Mouse (Mus musculus) kidney, embryonic 14.5 days (tissue): Measurements from ENCODE around the gene Tex2. TPM values are rescaled to one million over a fixed set of nuclear protein-coding genes. Genes with fewer than 3 reads are reported as not detected.
A peak's percentile ranks its signal among the peaks of the same experiment; 100 is the strongest.

ENCODE experiments used
- ATAC-seq: fragments of 200-750 bp; cut with Nextera tagmentation; 2 replicates; pipeline ENCODE4 v1.8.0; 2017; ENCODE audit warnings: moderate number of reproducible peaks, mild to moderate bottlenecking, moderate TSS enrichment, moderate library complexity; ENCODE audit not compliant: low FRiP score, low TSS enrichment
- H3K27ac ChIP-seq: fragments of 300-500 bp; sonication (generic); 2 replicates; pipeline ENCODE4 v1.5.1; 2014; ENCODE audit warnings: low read depth, mild to moderate bottlenecking, low read length, moderate library complexity, mixed read lengths
- H3K27me3 ChIP-seq: fragments of 300-500 bp; sonication (generic); 2 replicates; pipeline ENCODE4 v1.6.1; 2014; ENCODE audit warnings: mild to moderate bottlenecking, low read length; ENCODE audit not compliant: control insufficient read depth, insufficient read depth
- H3K36me3 ChIP-seq: fragments of 300-500 bp; sonication (generic); 2 replicates; pipeline ENCODE4 v1.6.1; 2014; ENCODE audit warnings: low read length, mixed read lengths; ENCODE audit not compliant: control insufficient read depth, insufficient read depth
- H3K4me1 ChIP-seq: fragments of 300-500 bp; sonication (generic); 2 replicates; pipeline ENCODE4 v1.6.1; 2014; ENCODE audit warnings: low read length, mixed read lengths; ENCODE audit not compliant: control insufficient read depth, insufficient read depth
- H3K4me2 ChIP-seq: fragments of 300-500 bp; sonication (generic); replicated peaks from 2 replicates; pipeline ENCODE4 v1.6.1; 2014; ENCODE audit warnings: low read depth, mild to moderate bottlenecking, low read length
- H3K4me3 ChIP-seq: fragments of 300-500 bp; sonication (generic); 2 replicates; pipeline ENCODE4 v1.5.1; 2014; ENCODE audit warnings: mild to moderate bottlenecking, low read length
- H3K9ac ChIP-seq: fragments of 300-500 bp; sonication (generic); 2 replicates; pipeline ENCODE4 v1.6.1; 2014; ENCODE audit warnings: low read depth, mild to moderate bottlenecking, low read length, moderate library complexity
- H3K9me3 ChIP-seq: fragments of 300-500 bp; sonication (generic); 2 replicates; pipeline ENCODE4 v1.6.1; 2016; ENCODE audit warnings: low read length; ENCODE audit not compliant: control insufficient read depth
- WGBS: fragments of 180-500 bp; shearing (Covaris S2); extraction: QIAGEN DNeasy Blood & Tissue Kit; methylation state at CpG from one replicate; pipeline ENCODE4 v1.1.7; 2014; 5-methylcytosine and 5-hydroxymethylcytosine counted together
- polyA plus RNA-seq: library from polyadenylated mRNA; unstranded; fragments of >200 nt; fragmentation: Nextera tagmentation; extraction: Ambion mirVana; gene quantifications from 2 replicates; pipeline ENCODE4 v1.2.1, GENCODE M21; 2014

Gene Tex2
- polyA plus RNA-seq, 1 experiment from 2014 or later, result 9.7 TPM

GRCm38 (mm10) chr11:106566040-106566785, 47.0 kb downstream of the Tex2 start:
- Histone ChIP-seq H3K27ac (no peak overlapping the region), H3K4me3 (no peak overlapping the region), H3K27me3 (no peaks in the 10 kb centered on the region), H3K36me3 (peaks cover 17% of the 10 kb centered on the region; the same call in 1 of the 2 replicates), H3K9me3 (no peaks in the 10 kb centered on the region), H3K4me2 (no peak overlapping the region), H3K4me1 (no peaks in the 10 kb centered on the region), H3K9ac (no peak overlapping the region)
- ATAC-seq, result no peak
- WGBS, result 95% methylated on average over 8 of the region's 8 CpGs

DNA sequence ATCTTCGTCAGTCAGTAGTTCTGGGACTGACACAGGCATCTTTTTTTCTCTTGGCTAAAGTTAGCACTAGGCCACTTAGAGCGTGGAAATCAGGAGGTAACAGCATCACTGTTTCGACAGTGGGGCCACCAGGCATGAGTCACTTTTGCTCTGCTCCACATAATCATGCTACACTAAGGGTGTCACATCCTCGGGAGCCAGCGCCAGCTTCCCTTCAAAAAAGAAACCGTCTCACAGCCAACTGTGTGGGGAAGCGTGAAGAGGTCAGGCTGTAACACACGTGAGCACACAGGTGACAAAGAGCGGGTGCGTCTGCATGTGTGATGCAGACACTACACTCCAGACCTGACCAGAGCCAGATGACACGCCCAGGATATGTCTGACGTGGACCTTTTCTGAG, 49.0 kb downstream of the Tex2 start:
- 71% methylated on average over 12 of the region's 12 CpGs for WGBS
- no peaks in the 10 kb centered on the region for H3K4me1 ChIP-seq
- no peaks in the 10 kb centered on the region for H3K27me3 ChIP-seq
- H3K4me2 ChIP-seq, result no peak overlapping the region
- no peak overlapping the region for H3K27ac ChIP-seq
- no peak overlapping the region for H3K4me3 ChIP-seq
- peaks cover 17% of the 10 kb centered on the region; the same call in 1 of the 2 replicates for H3K36me3 ChIP-seq
- no peak overlapping the region for H3K9ac ChIP-seq
- no peak for ATAC-seq
- H3K9me3 ChIP-seq, result no peaks in the 10 kb centered on the region

- peaks cover 12% of the 10 kb centered on the region; the same call in 1 of the 2 replicates for H3K36me3 ChIP-seq
- no peaks in the 10 kb centered on the region for H3K9me3 ChIP-seq
- H3K27ac ChIP-seq, result no peak overlapping the region
- H3K4me3 ChIP-seq, result no peak overlapping the region
- ATAC-seq, result no peak
- no peak overlapping the region for H3K9ac ChIP-seq
- 93% methylated on average over 4 of the region's 4 CpGs for WGBS
- no peaks in the 10 kb centered on the region for H3K27me3 ChIP-seq
- no peak overlapping the region for H3K4me2 ChIP-seq
- no peaks in the 10 kb centered on the region for H3K4me1 ChIP-seq
These were observed 50.5 kb downstream of the Tex2 start for GRCm38 (mm10) chr11:106562707-106563106.

DNA sequence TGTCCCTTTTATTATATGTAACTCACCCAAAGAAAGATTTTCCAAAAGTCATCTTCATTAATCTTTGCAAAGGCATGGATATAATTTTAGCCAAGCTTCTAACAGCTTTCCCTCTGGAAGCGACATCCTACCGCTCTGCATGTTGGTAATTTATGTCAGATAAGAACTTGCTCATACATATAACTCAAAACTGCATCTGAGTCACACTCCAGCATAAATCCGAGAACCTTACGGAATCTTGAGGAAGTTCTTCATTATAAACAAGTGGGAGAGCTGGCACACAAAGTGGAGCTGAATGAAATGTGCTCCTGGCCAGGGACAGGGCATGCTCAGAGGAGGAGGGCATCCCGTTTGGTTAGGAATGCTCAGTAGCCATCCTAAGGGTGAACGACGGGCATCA, 53.5 kb downstream of the Tex2 start:
- no peak overlapping the region for H3K4me2 ChIP-seq
- H3K9me3 ChIP-seq, result no peaks in the 10 kb centered on the region
- 82% methylated on average over 7 of the region's 7 CpGs for WGBS
- no peaks in the 10 kb centered on the region for H3K27me3 ChIP-seq
- ATAC-seq, result no peak
- H3K4me3 ChIP-seq, result no peak overlapping the region
- H3K36me3 ChIP-seq, result no peaks in the 10 kb centered on the region
- H3K27ac ChIP-seq, result no peak overlapping the region
- no peak overlapping the region for H3K9ac ChIP-seq
- 0 out of 2 replicates have a peak, but pooled peaks cover 3% of the 10 kb centered on the region for H3K4me1 ChIP-seq

- Histone ChIP-seq H3K4me2 (no peak overlapping the region), H3K27me3 (no peaks in the 10 kb centered on the region), H3K9me3 (no peaks in the 10 kb centered on the region), H3K4me1 (0 out of 2 replicates have a peak, but pooled peaks cover 3% of the 10 kb centered on the region), H3K4me3 (no peak overlapping the region), H3K9ac (no peak overlapping the region), H3K27ac (no peak overlapping the region), H3K36me3 (no peaks in the 10 kb centered on the region)
- ATAC-seq, result no peak
- WGBS, result 57% methylated on average over 4 of the region's 4 CpGs
These were observed 55.2 kb downstream of the Tex2 start for GRCm38 (mm10) chr11:106558008-106558407.

- H3K27ac ChIP-seq, result no peak overlapping the region
- no peak overlapping the region for H3K4me2 ChIP-seq
- no peak overlapping the region for H3K4me3 ChIP-seq
- WGBS, result 80% methylated on average over 7 of the region's 7 CpGs
- H3K27me3 ChIP-seq, result no peaks in the 10 kb centered on the region
- 0 out of 2 replicates have a peak, but pooled peaks cover 3% of the 10 kb centered on the region for H3K4me1 ChIP-seq
- ATAC-seq, result no peak
- H3K36me3 ChIP-seq, result no peaks in the 10 kb centered on the region
- H3K9ac ChIP-seq, result no peak overlapping the region
- H3K9me3 ChIP-seq, result no peaks in the 10 kb centered on the region
These were observed 55.8 kb downstream of the Tex2 start for GRCm38 (mm10) chr11:106557398-106557797.

DNA sequence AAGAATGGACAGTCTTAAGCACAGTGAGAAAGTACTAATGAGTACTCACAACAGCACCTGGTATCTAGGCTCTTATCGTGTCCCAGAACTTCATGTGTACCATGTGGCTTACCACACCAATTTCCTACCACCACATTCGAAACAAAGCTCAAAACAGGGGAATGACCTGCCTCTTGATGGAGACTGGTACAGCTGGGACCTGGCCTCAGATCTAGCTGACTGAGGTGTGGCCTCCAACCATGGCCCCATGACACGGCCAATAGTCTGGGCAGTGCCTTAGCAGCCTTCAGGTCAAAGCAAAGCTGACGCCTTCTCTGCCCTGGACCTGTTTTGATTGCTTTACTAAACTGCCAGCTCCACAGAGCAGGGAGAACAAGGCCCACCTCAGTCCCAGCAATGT, 56.5 kb downstream of the Tex2 start:
- H3K9ac ChIP-seq, result no peak overlapping the region
- no peak for ATAC-seq
- 0 out of 2 replicates have a peak, but pooled peaks cover 3% of the 10 kb centered on the region for H3K4me1 ChIP-seq
- H3K4me2 ChIP-seq, result no peak overlapping the region
- WGBS, result 63% methylated on average over 4 of the region's 4 CpGs
- no peaks in the 10 kb centered on the region for H3K9me3 ChIP-seq
- no peak overlapping the region for H3K27ac ChIP-seq
- no peak overlapping the region for H3K4me3 ChIP-seq
- no peaks in the 10 kb centered on the region for H3K36me3 ChIP-seq
- no peaks in the 10 kb centered on the region for H3K27me3 ChIP-seq

GRCm38 (mm10) chr11:106555805-106556615, 57.2 kb downstream of the Tex2 start:
- peak; percentile 49; the same call in 1 of the 2 replicates for ATAC-seq
- no peak overlapping the region for H3K9ac ChIP-seq
- no peak overlapping the region for H3K4me3 ChIP-seq
- no peak overlapping the region for H3K4me2 ChIP-seq
- 0 out of 2 replicates have a peak, but pooled peaks cover 3% of the 10 kb centered on the region for H3K4me1 ChIP-seq
- 46% methylated on average over 10 of the region's 10 CpGs for WGBS
- no peaks in the 10 kb centered on the region for H3K36me3 ChIP-seq
- no peaks in the 10 kb centered on the region for H3K27me3 ChIP-seq
- no peak overlapping the region for H3K27ac ChIP-seq
- H3K9me3 ChIP-seq, result no peaks in the 10 kb centered on the region

GRCm38 (mm10) chr11:106550398-106550797, 62.8 kb downstream of the Tex2 start:
- Histone ChIP-seq H3K4me3 (no peak overlapping the region), H3K36me3 (no peaks in the 10 kb centered on the region; the same call in 1 of the 2 replicates), H3K9me3 (no peaks in the 10 kb centered on the region), H3K4me1 (no peaks in the 10 kb centered on the region), H3K4me2 (no peak overlapping the region), H3K27ac (no peak overlapping the region), H3K9ac (no peak overlapping the region), H3K27me3 (no peaks in the 10 kb centered on the region)
- WGBS, result 96% methylated on average over 3 of the region's 4 CpGs
- ATAC-seq, result no peak
